Mouse (Mus musculus) c-Kit-positive CD71-positive TER-119-negative erythroid progenitor cells, embryonic 14.5 days (primary cell): ENCODE results near the gene Prkn.

Source experiments
- DNase-seq: peaks from one replicate; pipeline ENCODE4 v3.0.0-alpha.2; 2013; ENCODE audit warnings: low read depth

The Prkn gene

DNA sequence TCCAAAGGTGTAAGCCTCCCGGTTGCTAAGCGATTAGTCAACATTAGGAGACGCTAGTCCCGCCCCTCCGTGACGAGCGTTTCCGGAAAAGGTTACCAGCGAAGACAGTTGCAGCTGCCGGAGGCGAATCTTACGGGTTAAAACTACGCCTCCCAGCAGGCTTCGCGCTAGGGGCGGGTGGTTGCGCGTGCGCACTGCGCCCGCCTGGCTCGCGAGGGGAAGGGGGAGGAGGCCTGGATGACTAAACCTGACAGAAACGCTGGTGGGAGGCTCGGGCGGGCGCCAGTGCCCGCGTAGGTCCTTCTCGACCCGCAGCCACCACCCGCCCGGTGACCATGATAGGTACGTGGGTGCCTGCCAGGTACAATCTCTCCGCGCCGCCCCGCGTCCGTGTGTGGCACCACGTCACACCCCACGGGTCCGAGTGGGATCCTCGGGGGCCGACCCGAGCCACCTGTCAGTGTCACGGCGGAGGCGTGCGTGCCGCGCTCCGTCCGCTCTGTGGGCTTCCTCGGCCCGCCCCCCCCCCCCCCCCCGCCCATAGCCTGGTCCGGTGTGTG lies at the start of gene Prkn, which contains the start of gene Pacrg:
Gene Prkn, plus strand, starts transcription at position 237 of the 560 bp plus-strand sequence.
Gene Pacrg, minus strand, starts transcription at position 164 of the 560 bp plus-strand sequence.
- peak; percentile 95 for DNase-seq

DNA sequence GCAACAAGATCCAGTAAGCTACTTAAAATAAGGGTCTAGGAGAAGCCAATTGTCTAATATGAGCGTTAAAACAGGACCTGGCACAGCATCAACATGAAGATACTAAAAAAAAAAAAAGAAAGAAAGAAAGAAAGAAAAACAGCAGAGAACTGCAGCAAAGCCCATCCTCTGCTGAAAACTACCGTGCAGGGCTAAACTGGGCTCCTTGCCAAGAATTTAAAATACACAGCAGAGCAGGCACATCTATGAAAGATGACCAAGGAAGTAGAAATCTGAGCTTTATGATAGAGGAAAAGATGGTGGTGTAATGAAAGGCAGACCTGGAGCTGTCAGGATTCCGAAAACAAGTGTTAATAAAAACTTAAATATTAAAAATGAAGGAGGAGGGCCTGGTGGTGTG lies 48.5 kb upstream of the Prkn start:
- no peak for DNase-seq

DNA sequence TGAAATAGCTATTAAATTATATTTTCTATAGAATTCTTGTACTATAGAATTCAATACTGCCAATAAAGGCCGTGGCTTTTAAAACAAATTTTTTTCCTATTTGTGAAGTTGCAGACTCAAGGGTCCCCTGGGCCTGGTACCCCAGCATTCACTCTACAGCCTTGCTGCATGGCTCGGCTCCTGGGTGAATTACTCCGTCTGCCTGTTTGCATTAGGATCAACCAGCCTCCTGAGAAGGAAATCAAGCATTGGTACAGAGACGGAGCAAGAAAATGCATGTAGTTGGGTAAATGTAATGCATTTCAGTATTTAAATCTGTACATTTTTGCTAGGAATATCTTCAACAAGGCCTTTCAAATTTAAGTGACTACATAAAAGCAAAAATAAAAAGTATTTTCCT lies 33.5 kb upstream of the Prkn start:
- DNase-seq: no peak

DNA sequence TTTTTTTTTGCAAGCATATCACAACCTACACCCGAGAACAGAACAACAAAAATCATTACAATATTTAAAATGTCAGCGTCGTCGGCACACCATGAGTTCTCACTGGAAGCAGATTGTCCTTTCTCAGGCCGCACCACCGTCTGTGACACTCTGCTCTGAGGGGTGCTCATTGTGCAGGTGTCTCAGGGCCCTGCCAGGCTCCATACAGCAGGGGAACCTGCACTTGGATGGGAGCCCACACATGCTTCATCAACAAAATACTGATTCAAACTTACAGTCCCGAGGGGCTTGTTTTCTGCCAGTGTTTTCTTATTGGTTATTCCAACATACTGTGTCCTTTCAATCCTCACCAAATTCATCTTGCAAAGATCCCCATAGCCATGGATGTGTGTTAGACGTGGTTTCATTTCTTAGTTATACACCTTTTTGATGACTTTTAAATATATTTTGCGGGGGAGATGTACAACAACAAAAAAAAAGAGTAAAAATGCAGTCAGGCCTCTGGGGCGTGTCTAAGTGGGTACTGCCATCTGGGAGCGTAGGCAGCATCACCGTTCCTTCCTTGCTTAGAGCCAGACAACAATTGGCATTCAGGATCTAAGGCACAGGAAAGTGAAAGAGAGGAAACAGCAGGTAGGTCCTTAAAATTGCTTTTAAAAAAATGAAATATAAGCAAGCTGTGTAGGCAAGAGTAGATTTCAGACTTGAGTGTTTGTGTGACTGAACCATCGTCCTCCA lies 32.8 kb upstream of the Prkn start:
- DNase-seq: no peak

DNA sequence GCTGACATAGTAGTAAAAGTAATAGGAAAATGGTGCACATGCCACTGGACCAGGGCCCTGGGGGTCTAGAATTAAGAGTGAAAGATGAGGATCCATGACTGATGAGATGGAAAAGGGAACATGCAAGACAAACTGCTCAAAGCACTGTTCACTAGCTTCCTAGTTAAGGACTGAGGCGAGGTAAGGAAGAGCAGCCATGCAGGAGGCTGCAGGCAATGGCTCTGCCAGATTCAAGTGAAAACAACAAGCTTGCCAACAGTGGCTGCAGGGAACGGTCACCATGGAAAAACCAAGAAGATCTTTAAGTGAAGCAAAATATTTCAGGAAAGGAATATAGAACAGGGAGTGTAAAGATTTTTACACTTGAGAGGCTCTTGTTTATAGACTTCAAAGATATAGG lies 31.6 kb upstream of the Prkn start:
- no peak for DNase-seq

DNA sequence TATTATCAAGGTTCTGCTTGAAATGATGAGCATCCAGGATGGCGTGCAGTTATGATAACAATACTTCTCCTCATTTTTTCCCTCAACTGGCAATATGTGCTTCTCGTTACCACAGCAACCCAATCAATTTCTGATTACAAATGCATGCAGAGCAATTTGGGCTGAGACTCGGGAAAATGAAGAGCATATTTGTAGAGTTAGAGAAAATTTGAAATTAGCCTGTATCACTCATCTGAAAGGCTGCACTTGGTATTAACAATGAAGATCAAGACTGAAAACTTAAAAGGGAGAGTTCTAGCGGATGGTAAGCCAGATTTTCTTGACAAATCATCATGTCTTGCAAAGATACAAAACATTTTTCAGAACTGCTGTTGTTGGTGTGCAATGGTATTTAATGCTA lies 21.2 kb upstream of the Prkn start:
- no peak for DNase-seq

DNA sequence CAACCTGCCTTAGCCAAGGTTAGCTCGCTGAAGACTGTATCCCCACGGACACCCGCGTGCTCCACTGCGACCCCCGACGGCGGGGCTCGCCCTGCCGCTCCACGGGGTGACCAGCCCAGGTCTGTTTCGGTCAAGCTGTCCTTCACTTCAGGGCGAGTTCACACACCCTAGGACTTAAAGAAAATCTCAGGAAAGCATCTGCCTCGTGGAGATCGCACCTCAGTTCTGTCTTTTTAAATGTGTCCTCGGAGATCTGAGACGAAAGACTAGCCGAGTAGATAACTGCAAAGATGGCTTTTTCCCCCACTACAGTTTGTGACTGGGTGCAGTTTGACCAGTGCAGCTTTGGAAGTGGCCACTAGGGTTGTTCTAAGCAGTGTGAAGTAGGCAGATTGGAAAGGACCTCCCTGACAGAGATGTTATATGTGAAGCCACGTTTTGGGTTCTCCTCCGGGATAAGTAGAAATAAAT lies 582 bp downstream of the Prkn start:
- peak; percentile 50 for DNase-seq

DNA sequence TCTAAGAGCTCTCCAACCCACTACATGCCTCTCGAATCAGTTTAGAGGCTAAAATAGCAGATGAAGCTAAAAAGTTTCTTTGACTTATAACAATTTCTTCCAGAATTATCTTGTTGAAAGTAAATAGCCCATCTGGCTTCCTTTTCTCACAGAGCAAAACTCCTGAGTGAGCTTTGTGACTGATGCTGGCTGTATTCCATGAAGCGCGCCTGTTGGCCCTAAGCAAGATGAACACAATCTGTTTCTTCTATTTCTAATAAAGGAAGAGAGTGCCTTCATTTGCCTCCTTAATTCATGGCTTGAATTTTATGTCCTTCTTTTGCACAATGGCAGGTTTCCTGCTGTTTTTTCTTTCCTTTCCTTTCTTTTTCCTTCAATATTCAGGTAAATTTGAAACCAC lies 14.0 kb downstream of the Prkn start:
- DNase-seq: no peak

DNA sequence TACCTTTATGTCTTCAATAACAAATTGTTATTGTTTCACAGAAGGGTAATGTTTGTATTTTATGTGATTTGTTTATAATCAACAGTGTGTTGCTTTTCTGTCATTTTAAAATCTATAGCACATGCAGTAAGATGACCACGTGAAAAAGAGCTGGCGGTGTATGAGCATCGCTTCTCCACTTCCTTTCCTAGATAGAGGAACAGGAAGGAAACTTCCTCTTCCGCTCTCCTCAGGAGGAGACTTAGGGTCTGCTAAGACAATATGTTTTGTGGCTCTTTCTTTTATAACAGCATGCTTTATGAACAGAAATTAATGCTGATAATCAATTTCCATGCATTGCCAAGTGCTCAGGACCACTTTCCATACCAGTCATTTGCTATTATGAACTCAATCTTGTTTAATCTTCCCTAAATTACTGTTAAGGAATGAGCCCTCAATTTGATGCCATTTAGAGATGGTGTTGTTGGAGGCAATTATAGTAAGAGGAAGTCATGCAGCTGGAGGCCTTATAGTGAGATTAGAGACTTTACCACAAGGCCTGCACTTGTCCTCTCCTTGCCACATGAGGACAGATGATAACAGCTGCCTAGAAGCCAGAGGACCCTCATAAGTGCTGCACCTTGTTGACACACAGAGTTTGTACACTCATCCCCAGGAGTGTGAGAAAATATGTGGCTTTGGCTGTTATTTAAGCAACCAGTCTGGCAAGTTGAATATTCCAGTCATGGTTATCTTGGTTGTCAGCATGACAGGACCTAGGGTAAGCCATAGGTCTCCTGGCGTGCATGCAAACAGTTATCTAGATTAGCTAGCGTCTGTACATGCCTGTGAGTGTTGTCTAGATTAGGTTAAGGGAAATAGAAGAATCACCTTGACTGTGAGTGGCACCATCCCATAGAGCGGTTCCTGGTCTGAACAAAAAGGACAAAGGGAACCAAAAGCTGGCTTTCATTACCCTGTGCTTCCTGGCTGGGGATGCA lies 34.3 kb downstream of the Prkn start:
- peak; percentile 24 for DNase-seq

DNA sequence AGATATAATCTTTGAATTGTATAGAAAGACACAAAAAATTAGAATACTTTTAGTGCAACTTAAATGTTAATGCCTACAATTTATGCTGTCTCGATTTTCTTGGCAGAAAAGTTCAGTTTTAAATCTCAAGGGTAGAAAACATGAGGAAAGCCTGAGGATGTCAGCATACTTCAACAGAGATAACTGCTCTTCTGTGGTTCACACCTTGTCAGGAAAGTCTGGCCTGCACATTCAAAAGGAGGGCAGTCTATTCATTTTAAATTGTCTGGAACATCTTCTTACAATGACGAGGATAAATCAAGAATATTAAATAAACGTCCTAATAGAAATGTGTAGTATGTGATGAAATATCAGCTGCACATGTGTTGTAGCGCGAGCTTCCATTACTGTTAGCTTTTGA lies 38.8 kb downstream of the Prkn start:
- DNase-seq: no peak

DNA sequence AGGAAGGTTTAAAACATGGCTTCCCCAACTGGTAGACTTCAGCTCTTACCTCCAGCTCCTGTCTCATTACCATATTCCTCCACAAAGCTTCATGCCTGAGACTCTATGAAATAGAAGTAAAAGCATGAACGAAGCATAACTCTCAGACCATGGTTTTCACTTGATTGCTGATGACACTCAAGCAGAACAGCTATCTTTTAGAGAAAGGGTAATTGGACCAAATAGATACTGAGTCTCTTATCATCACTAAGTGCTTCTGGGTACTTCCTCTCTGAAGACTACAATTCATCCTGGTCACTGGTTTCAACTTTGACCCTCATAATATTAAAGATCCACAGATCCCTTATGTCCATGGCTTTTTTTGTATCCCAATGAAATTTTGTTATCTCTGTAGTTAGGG lies 42.1 kb downstream of the Prkn start:
- DNase-seq: no peak

DNA sequence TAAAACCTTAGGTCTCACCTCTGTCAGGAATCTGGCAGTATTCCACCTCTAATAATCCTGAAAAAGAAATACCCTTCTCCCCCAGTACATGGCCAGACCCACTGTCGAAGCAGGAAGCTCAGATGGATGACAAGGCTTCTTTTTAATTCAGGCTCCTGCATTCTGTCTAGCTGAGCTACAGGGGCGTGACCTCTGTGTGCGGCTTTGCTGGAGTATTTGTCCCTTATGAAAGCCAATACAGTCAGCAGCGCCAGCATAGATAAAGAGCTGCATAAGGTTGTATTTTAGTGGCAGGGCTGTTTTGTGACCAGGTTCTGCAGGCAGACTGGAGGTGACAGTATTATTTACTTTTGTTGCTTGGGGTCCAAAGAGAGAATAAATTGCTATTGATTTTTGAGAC lies 47.7 kb downstream of the Prkn start:
- no peak for DNase-seq

DNA sequence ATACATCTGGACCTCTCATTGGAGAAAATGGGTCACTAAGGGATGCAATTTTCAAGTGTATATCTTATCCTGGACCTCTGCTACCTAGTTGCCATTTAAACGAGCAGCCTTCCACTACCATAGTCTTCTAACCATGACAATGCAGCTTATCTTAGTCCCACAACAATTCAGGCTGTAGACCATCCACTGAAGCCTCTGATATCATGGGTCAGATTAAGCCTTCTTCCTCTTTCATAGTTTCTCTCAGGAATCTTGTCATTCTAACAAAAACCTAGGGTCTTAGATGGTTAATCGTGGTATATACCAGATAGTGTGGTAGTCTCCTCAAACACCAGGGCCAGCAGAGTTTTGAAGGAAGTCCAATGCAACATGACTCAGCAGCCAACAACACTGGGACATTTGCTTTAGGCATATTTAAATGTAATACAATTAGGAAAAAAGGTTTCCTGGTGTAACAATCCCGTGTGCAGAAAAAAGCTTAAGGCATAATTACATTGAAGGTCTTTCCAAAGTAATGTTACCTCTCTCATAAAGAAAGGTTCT lies 61.6 kb downstream of the Prkn start:
- DNase-seq: no peak

DNA sequence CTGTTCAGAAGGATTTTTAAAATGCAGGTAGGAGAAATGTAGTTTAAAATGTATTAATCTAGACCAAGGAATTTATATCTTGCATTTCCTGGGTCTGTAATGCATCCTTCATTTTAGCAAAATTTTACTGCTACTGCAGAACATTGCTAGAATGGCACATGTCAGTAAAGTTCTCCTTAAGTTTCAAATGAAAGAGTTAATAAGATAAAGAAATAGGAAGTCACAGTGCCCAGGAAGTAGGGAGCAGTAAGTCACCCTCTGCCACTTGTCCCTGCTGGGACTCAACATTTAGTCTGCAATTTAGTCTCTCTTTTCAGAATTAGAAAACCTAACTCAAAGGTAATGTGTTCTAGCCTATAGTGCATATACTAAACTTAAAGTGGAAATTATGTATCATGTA lies 96.5 kb downstream of the Prkn start:
- DNase-seq: no peak

DNA sequence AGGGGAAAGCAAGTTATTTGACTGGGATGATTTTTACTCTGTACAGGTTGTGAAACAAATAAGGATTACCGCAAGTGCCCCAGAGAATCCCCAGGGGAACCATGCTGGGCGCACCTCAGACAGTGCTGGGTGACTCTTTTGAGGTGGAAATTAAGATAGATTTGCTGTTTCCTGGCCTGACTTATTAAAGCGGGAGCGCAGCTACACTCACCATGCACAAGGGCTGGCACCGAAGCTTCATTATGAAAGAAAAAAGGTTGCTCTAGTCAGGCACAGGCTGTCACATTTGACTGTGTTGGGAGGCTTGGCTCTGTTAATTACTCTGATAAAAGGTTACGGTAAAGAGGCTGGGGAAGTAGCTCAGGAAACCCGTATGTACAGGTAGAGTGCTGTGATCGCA lies 97.7 kb downstream of the Prkn start:
- no peak for DNase-seq

DNA sequence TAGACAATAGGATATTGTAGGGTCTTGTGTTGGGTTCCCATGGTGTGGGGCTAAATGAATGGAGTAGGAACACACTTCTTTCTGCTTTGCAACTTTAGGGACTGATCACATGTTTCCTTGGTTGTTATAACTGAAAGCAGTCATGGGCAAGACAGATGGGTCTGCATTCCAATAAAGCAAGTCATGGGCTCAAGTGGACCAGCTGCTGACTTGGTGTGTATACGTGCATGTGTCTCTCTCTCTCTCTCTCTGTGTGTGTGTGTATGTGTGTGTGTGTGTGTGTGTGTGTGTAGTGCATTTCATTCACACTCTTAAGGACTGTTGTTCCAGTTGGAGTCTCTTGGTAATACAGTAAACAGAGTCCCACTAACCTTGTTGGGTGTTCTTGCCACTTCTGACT lies 98.6 kb downstream of the Prkn start:
- DNase-seq: no peak

DNA sequence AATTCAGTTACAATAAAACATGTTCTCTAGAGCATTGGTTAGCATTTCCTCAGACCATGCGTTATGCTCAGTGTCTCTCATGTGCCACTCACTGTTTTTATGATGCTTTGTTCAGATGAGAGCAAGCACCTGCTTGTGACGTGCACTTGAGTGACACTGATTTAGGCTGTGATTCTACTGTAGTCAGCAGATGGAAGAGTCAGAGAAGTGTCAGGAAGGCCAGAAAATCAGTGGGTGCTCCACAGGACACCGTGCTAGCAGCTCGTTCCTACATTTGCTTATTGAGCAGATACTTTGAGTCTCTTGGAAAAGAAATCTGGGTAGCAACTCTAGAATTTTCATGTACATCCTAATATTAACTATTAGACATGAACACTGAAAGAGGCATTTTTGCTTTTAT lies 106.4 kb downstream of the Prkn start:
- no peak for DNase-seq

DNA sequence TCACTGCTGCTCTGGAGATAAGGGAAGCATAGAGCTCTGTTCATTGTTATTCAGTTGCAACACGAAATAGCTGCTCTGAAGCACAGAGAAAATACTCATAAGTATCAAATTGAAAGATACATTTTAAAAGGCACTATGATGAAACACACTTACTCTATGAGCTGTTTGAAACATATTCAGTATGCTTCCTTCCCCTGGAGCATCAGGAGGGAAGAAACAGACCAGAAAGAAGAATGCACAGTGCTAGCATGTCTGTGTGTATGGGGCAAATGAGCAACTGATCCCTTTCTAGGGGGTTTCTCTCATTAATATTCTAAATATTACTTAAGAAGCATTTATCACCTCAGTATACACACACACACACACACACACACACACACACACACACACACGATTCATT lies 107.4 kb downstream of the Prkn start:
- no peak for DNase-seq

DNA sequence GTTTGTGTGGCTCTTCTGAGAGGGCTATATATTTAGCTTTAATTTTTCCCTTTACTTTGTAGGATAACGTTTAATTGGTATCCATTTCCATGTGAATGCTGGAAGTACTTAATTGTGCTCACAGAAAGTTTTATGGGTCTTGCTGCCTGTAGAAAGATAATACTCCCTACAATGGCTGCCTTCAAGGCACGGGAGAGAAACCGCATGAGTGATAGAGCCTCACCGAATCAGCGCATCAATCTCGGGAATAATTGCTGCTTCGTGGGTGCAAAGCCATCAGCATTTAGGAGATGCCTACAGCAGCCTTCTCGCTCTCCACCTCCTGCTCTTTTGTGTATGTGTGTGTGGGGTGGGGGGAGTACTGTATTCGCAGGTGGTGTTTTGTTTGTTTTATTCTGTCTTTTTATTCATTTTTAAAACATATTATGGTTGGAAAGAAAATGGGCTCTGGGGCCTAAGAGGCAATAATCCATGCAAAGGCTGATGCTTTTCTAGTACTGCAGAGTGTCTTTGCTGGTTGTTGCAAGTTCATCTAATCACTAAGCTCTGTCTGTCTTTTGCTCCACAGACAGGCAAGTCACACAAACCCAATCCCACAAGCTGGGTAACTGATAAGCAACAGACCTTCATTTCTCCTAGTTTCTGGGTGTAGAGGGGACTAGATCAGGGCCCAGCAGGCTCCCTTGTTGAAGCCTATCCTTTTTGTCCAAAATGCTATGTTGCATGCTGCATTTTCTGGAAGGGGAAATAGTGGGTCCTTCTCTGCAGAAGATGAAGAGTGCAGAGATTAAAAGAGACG lies 119.1 kb downstream of the Prkn start:
- no peak for DNase-seq

DNA sequence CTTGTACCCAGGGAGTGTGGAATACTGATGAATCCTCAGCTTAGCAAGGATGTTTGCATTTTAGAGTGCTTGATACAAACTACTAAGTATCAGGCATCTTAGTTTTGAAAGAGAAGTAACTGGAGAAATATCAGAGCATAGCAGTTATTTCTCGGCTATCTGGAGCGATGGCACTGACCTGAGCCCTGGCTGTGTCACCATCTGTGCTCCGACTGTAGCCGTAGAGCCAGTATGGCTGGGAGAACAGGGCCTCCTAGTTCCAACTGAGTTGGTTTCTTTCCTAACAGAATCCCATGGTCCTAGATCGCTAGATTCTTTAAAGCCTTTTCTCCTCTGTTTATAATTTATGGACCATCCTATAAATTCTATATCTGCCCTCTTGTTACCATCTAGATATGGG lies 122.0 kb downstream of the Prkn start:
- DNase-seq: no peak

DNA sequence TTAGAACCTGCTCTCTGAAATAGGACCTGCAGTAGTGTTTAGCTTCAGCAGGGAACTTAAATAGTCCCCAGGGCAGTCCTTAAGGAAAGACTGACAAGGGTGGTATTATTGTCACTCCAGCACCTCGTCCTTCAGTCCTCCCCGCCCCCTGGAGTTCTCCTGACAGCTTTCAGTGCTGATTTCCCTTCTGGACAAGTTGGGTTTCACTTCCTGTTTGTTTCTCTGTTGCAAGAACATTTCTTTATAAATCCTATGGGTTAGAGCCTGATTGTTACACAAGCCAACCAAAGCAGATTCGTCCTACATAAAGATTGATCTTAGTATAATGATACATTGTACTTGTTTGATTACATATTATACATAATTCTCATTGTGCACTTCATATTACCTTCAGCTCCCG lies 142.0 kb downstream of the Prkn start:
- no peak for DNase-seq

DNA sequence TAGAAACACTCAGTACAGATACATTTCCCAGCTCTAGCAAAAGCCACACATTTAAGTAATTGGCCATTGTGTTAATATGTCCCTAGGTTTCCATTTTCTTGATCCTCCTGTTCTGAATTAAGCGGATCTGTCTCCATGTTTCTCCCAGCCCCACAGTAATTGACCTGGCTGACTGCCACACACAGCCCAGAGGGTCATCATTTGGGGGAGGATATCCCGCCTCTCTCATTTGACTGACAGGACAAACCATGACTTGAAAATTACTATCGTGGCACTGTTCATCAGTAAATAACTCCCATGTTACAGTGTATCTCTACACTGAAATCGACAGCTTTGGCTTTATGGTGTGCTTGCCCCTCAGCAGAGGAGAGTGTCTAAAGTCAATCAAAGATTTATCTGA lies 146.9 kb downstream of the Prkn start:
- DNase-seq: no peak
